Mouse (Mus musculus): ENCODE data around the gene Gm17467. TPM values are rescaled to one million over a fixed set of nuclear protein-coding genes. Genes with fewer than 3 reads are reported as not detected.
"Not testable (repeated sequence)": the region's sequence is repeated elsewhere in the genome, so short reads cannot be mapped to it uniquely, and the experiment has no call there.

The Gm17467 gene
- total RNA-seq (2021) (not detected), polyA plus RNA-seq (2012; rRNA removed) (not detected in 2 replicates)
- long read RNA-seq = 0 reads

DNA sequence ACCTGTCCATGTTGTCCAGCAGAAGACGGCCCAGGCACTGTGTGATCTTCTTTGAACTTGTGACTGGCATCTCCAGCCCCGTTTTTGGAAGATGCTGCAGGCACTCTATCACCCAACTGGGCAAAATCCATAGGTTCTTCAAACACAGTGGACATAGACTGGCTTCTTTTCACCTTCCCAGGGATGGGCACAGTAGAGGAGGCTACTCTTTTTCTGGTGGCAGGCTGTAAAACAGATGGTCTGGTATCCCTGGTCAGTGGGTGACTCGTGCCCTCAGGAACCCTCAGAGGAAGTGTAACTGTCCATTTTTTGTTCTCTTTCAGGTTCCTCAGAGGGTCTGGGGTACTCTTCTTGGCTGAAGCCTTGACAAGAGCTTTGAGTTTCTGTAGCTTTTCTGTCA is at the start of gene Gm17467:
Gene Gm17467, minus strand, starts transcription at position 101 of the 400 bp plus-strand sequence.
- DNase-seq = not testable (repeated sequence)

Other genes with a start within 250 kb of the Gm17467 start
- 1 to 10 TPM in 1 of 2 experiments, not detected in 1; 4.0 TPM for gene Cldn34c2, start 123.1 kb downstream of the Gm17467 start, total RNA-seq (2021)
- not detected in 2 replicates for gene Cldn34c2, start 123.1 kb downstream of the Gm17467 start, polyA plus RNA-seq (2012; rRNA removed)
- gene Cldn34c3, start 88.9 kb upstream of the Gm17467 start, total RNA-seq (2021) = not detected
- gene Cldn34c3, start 88.9 kb upstream of the Gm17467 start, polyA plus RNA-seq (2012; rRNA removed) = not detected in 2 replicates

Data from adrenal gland, adult 2 months (tissue).